Mouse (Mus musculus) MEL (cell line): ENCODE data around the gene Zmynd12. TPM values are rescaled to one million over a fixed set of nuclear protein-coding genes. Genes with fewer than 3 reads are reported as not detected.

Experiments used
- DNase-seq: peaks from one replicate; pipeline ENCODE4 v3.0.0; 2011; ENCODE audit warnings: low read depth, low spot score
- H3K27ac ChIP-seq: 2 replicates; pipeline ENCODE4 v1.5.1; 2012; ENCODE audit warnings: low read depth, mild to moderate bottlenecking, control low read depth, low read length, moderate library complexity; ENCODE audit not compliant: control insufficient read depth
- H3K27me3 ChIP-seq, 2 experiments: fragments of 150-350 bp in 1 of 2; sonication (generic) in 1 of 2; 2 replicates each; pipeline ENCODE4 v1.6.1; 2012; ENCODE audit warnings: low read length in 2 of 2, mild to moderate bottlenecking in 2 of 2, improper control_type of control experiment in 1 of 2, moderate library complexity in 1 of 2; ENCODE audit not compliant: insufficient read depth in 2 of 2, control insufficient read depth in 1 of 2
- H3K36me3 ChIP-seq, 2 experiments: 2 replicates each; pipeline ENCODE4 v1.6.1; 2012 to 2014; ENCODE audit warnings: low read length in 2 of 2, improper control_type of control experiment in 1 of 2, inconsistent platforms in 1 of 2, mild to moderate bottlenecking in 1 of 2; ENCODE audit not compliant: insufficient read depth in 2 of 2, control insufficient read depth in 1 of 2
- H3K4me1 ChIP-seq, 2 experiments: fragments of 150-350 bp in 1 of 2; sonication (generic) in 1 of 2; 2 replicates each; pipeline ENCODE4 v1.6.1; 2012; ENCODE audit warnings: low read length in 2 of 2, improper control_type of control experiment in 1 of 2, mild to moderate bottlenecking in 1 of 2; ENCODE audit not compliant: insufficient read depth in 2 of 2, control insufficient read depth in 1 of 2
- H3K4me3 ChIP-seq, 2 experiments: fragments of 150-350 bp in 1 of 2; sonication (generic) in 1 of 2; 2 replicates each; pipeline ENCODE4 v1.5.1; 2012; ENCODE audit warnings: low read depth in 2 of 2, low read length in 2 of 2, mild to moderate bottlenecking in 2 of 2, moderate library complexity in 2 of 2, control low read depth in 1 of 2, improper control_type of control experiment in 1 of 2; ENCODE audit not compliant: control insufficient read depth in 1 of 2, insufficient read depth in 1 of 2
- H3K79me2 ChIP-seq: 2 replicates; pipeline ENCODE4 v1.6.1; 2012; ENCODE audit warnings: mild to moderate bottlenecking, low read length, moderate library complexity; ENCODE audit not compliant: control insufficient read depth, poor library complexity, insufficient read depth
- H3K9ac ChIP-seq: 2 replicates; pipeline ENCODE4 v1.6.1; 2012; ENCODE audit warnings: low read depth, mild to moderate bottlenecking, control low read depth, low read length, moderate library complexity; ENCODE audit not compliant: control insufficient read depth, poor library complexity, severe bottlenecking
- H3K9me3 ChIP-seq: fragments of 150-350 bp; sonication (generic); replicated peaks from 2 replicates; pipeline ENCODE4 v1.6.1; 2012; ENCODE audit warnings: mild to moderate bottlenecking, low read length, improper control_type of control experiment, moderate library complexity; ENCODE audit not compliant: insufficient read depth
- CHD1 ChIP-seq: IDR thresholded peaks from 2 replicates; pipeline ENCODE4 v1.6.1; 2012; ENCODE audit warnings: low read depth, mild to moderate bottlenecking, inconsistent platforms, low read length, improper control_type of control experiment
- CHD2 ChIP-seq: IDR thresholded peaks from 2 replicates; pipeline ENCODE4 v1.6.1; 2011; ENCODE audit warnings: low read length, improper control_type of control experiment
- E2F4 ChIP-seq: IDR thresholded peaks from 2 replicates; pipeline ENCODE4 v1.6.1; 2011; ENCODE audit warnings: low read depth, low read length, improper control_type of control experiment, borderline replicate concordance
- ELF1 ChIP-seq: IDR thresholded peaks from 2 replicates; pipeline ENCODE4 v1.6.1; 2014; ENCODE audit warnings: low read depth, mild to moderate bottlenecking, inconsistent platforms, low read length, improper control_type of control experiment, moderate library complexity
- ETS1 ChIP-seq: IDR thresholded peaks from 2 replicates; pipeline ENCODE4 v1.6.1; 2012; ENCODE audit warnings: low read depth, mild to moderate bottlenecking, inconsistent platforms, low read length, improper control_type of control experiment, moderate library complexity
- GABPA ChIP-seq: IDR thresholded peaks from 2 replicates; pipeline ENCODE4 v1.6.1; 2012; ENCODE audit warnings: low read depth, mild to moderate bottlenecking, inconsistent platforms, low read length, improper control_type of control experiment, moderate library complexity
- GATA1 ChIP-seq: IDR thresholded peaks from 2 replicates; pipeline ENCODE4 v1.6.1; 2011; ENCODE audit warnings: low read depth, low read length, improper control_type of control experiment
- HCFC1 ChIP-seq: IDR thresholded peaks from 2 replicates; pipeline ENCODE4 v1.6.1; 2012; ENCODE audit warnings: low read depth, mild to moderate bottlenecking, inconsistent platforms, low read length, improper control_type of control experiment, moderate library complexity
- JUND ChIP-seq: IDR thresholded peaks from 2 replicates; pipeline ENCODE4 v1.6.1; 2011; ENCODE audit warnings: low read depth, mild to moderate bottlenecking, improper control_type of control experiment, low read length
- KAT2A ChIP-seq: conservative IDR thresholded peaks from 2 replicates; pipeline ENCODE4 v1.6.1; 2012; ENCODE audit warnings: low read depth, low read length, improper control_type of control experiment, inconsistent platforms
- MAFK ChIP-seq: IDR thresholded peaks from 2 replicates; pipeline ENCODE4 v1.6.1; 2011; ENCODE audit warnings: low read depth, mild to moderate bottlenecking, low read length, improper control_type of control experiment, borderline replicate concordance
- MAX ChIP-seq: IDR thresholded peaks from 2 replicates; pipeline ENCODE4 v1.6.1; 2011; ENCODE audit warnings: low read length, improper control_type of control experiment
- MAZ ChIP-seq: IDR thresholded peaks from 2 replicates; pipeline ENCODE4 v1.6.1; 2012; ENCODE audit warnings: low read depth, mild to moderate bottlenecking, inconsistent platforms, low read length, improper control_type of control experiment
- MEF2A ChIP-seq: IDR thresholded peaks from 2 replicates; pipeline ENCODE4 v1.6.1; 2014; ENCODE audit warnings: low read depth, mild to moderate bottlenecking, inconsistent platforms, low read length, improper control_type of control experiment; ENCODE audit not compliant: poor library complexity, insufficient replicate concordance, severe bottlenecking; ENCODE audit errors: extremely low read depth
- MYB ChIP-seq: IDR thresholded peaks from 2 replicates; pipeline ENCODE4 v1.6.1; 2011; ENCODE audit warnings: mild to moderate bottlenecking, low read depth, low read length, improper control_type of control experiment
- NELFE ChIP-seq: IDR thresholded peaks from 2 replicates; pipeline ENCODE4 v1.6.1; 2011; ENCODE audit warnings: low read depth, low read length, improper control_type of control experiment
- NRF1 ChIP-seq: IDR thresholded peaks from 2 replicates; pipeline ENCODE4 v1.6.1; 2014; ENCODE audit warnings: low read depth, mild to moderate bottlenecking, inconsistent platforms, low read length, improper control_type of control experiment, moderate library complexity; ENCODE audit not compliant: poor library complexity, insufficient read depth, severe bottlenecking
- POLR2AphosphoS2 ChIP-seq: IDR thresholded peaks from 2 replicates; pipeline ENCODE4 v1.6.1; 2011; ENCODE audit warnings: low read length, improper control_type of control experiment
- POLR2AphosphoS5 ChIP-seq: IDR thresholded peaks from 2 replicates; pipeline ENCODE4 v1.6.1; 2012; ENCODE audit warnings: low read depth, borderline replicate concordance, mild to moderate bottlenecking, inconsistent platforms, low read length, moderate library complexity, mixed read lengths
- RCOR1 ChIP-seq: IDR thresholded peaks from 2 replicates; pipeline ENCODE4 v1.6.1; 2012; ENCODE audit warnings: low read depth, mild to moderate bottlenecking, inconsistent platforms, low read length, improper control_type of control experiment
- SMC3 ChIP-seq: IDR thresholded peaks from 2 replicates; pipeline ENCODE4 v1.6.1; 2011; ENCODE audit warnings: low read depth, low read length, improper control_type of control experiment
- TAL1 ChIP-seq: IDR thresholded peaks from 2 replicates; pipeline ENCODE4 v1.6.1; 2012; ENCODE audit warnings: mild to moderate bottlenecking, inconsistent platforms, low read length, moderate library complexity, mixed read lengths
- TBP ChIP-seq: IDR thresholded peaks from 2 replicates; pipeline ENCODE4 v1.8.0; 2011; ENCODE audit warnings: low read depth, low read length, improper control_type of control experiment
- TCF12 ChIP-seq: IDR thresholded peaks from 2 replicates; pipeline ENCODE4 v1.6.1; 2014; ENCODE audit warnings: low read depth, mild to moderate bottlenecking, inconsistent platforms, low read length, improper control_type of control experiment, moderate library complexity
- UBTF ChIP-seq: IDR thresholded peaks from 2 replicates; pipeline ENCODE4 v1.6.1; 2012; ENCODE audit warnings: low read depth, mild to moderate bottlenecking, inconsistent platforms, low read length, improper control_type of control experiment, moderate library complexity, borderline replicate concordance; ENCODE audit not compliant: insufficient read depth
- USF1 ChIP-seq: IDR thresholded peaks from 2 replicates; pipeline ENCODE4 v1.6.1; 2014; ENCODE audit warnings: low read depth, mild to moderate bottlenecking, inconsistent platforms, low read length, improper control_type of control experiment, moderate library complexity
- USF2 ChIP-seq, 2 experiments: IDR thresholded peaks; 2 replicates each; pipeline ENCODE4 v1.6.1; 2011 to 2012; ENCODE audit warnings: improper control_type of control experiment in 2 of 2, low read length in 2 of 2, borderline replicate concordance in 1 of 2, inconsistent platforms in 1 of 2, low read depth in 1 of 2, mild to moderate bottlenecking in 1 of 2; ENCODE audit not compliant: insufficient read depth in 1 of 2
- ZC3H11A ChIP-seq: IDR thresholded peaks from 2 replicates; pipeline ENCODE4 v1.6.1; 2012; ENCODE audit warnings: low read depth, mild to moderate bottlenecking, inconsistent platforms, low read length, improper control_type of control experiment
- polyA plus RNA-seq, 2 experiments: library from polyadenylated mRNA; stranded (reverse) in 1 of 2; unstranded in 1 of 2; fragments of >175 nt in 1 of 2; fragments of >200 nt in 1 of 2; gene quantifications; 2 replicates each; pipeline versions ENCODE4 v1.2.1 to v1.2.4; 2012; ENCODE audit warnings: low replicate concordance in 2 of 2, low read depth in 1 of 2; ENCODE audit not compliant: insufficient read length in 2 of 2, insufficient read depth in 1 of 2, missing spikeins in 1 of 2
- total RNA-seq: library from RNA; depleted of rRNA; stranded (reverse); fragments of 300-350 nt; gene quantifications from 2 replicates; pipeline ENCODE4 v1.2.3, GENCODE M21; 2012

Zmynd12 gene
- total and polyA plus RNA-seq, 3 experiments = 0.04 TPM; not detected in 2

GRCm38 (mm10) chr4:119465841-119466240 is 43.2 kb downstream of the Zmynd12 start:
- no peak overlapping the region for H3K4me3 ChIP-seq
- no peak overlapping the region for H3K27ac ChIP-seq
- no peak overlapping the region for H3K9ac ChIP-seq
- no peaks in the 10 kb centered on the region; a peak in 1 of 4 replicates for H3K27me3 ChIP-seq
- no peaks in the 10 kb centered on the region for H3K9me3 ChIP-seq
- TF ChIP-seq USF2 (IDR thresholded peaks at IDR 0.05; ENCODE audit: borderline replicate concordance in 1 of 2, insufficient read depth in 1 of 2, low read depth in 1 of 2, low read length in 2 of 2) (no peak), RCOR1 (no peak), GATA1 (no peak), CHD2 (no peak), TBP (no peak), NELFE (no peak), E2F4 (no peak), POLR2AphosphoS5 (no peak), ZC3H11A (no peak), UBTF (no peak), MAX (no peak), TCF12 (no peak), POLR2AphosphoS2 (no peak), CHD1 (no peak), TAL1 (no peak), GABPA (no peak), KAT2A (no peak), SMC3 (no peak), MAZ (no peak)
- H3K79me2 ChIP-seq = no peaks in the 10 kb centered on the region
- no peaks in the 10 kb centered on the region for H3K36me3 ChIP-seq
- no peaks in the 10 kb centered on the region for H3K4me1 ChIP-seq
- DNase-seq = no peak

GRCm38 (mm10) chr4:119467720-119468380 is 45.2 kb downstream of the Zmynd12 start:
- no peaks in the 10 kb centered on the region for H3K4me1 ChIP-seq
- no peak overlapping the region for H3K9ac ChIP-seq
- no peaks in the 10 kb centered on the region for H3K79me2 ChIP-seq
- H3K9me3 ChIP-seq = no peaks in the 10 kb centered on the region
- no peaks in the 10 kb centered on the region for H3K36me3 ChIP-seq
- DNase-seq = no peak
- H3K4me3 ChIP-seq = no peak overlapping the region
- TF ChIP-seq HCFC1 (no peak), MYB (no peak), USF1 (no peak), ZC3H11A (no peak), GATA1 (no peak), KAT2A (no peak), ETS1 (no peak), TBP (no peak), TCF12 (no peak), NRF1 (no peak), JUND (no peak), POLR2AphosphoS2 (no peak), MEF2A (no peak), MAFK (no peak), ELF1 (no peak)
- TF ChIP-seq, all 39 proteins: peak for 0
- Histone ChIP-seq H3K27me3 (no peaks in the 10 kb centered on the region; a peak in 1 of 4 replicates), H3K27ac (no peak overlapping the region)
